Mouse (Mus musculus): Measurements from ENCODE around the gene Tfb1m. TPM values are rescaled to one million over a fixed set of nuclear protein-coding genes. Genes with fewer than 3 reads are reported as not detected.

Tfb1m gene
- polyA plus RNA-seq, 1 experiment from 2014 or later, result 13.2 TPM

GRCm38 (mm10) chr17:3487721-3488601, 69.6 kb downstream of the Tfb1m start:
- Histone ChIP-seq H3K9me3 (no peaks in the 10 kb centered on the region), H3K27ac (no peak overlapping the region), H3K36me3 (no peaks in the 10 kb centered on the region), H3K4me3 (replicated peaks) (no peak overlapping the region), H3K27me3 (no peaks in the 10 kb centered on the region), H3K4me2 (replicated peaks) (no peak overlapping the region), H3K9ac (replicated peaks) (no peak overlapping the region), H3K4me1 (replicated peaks) (no peaks in the 10 kb centered on the region)
- no peak for ATAC-seq
- 74% methylated on average over 12 of the region's 12 CpGs for whole genome bisulfite sequencing

- ATAC-seq, result no peak
- Histone ChIP-seq H3K27me3 (no peaks in the 10 kb centered on the region), H3K4me1 (replicated peaks) (no peaks in the 10 kb centered on the region), H3K9ac (replicated peaks) (no peak overlapping the region), H3K4me2 (replicated peaks) (no peak overlapping the region), H3K36me3 (no peaks in the 10 kb centered on the region), H3K4me3 (replicated peaks) (no peak overlapping the region), H3K27ac (no peak overlapping the region), H3K9me3 (no peaks in the 10 kb centered on the region)
- 94% methylated on average over 4 of the region's 4 CpGs for WGBS
Measured at GRCm38 (mm10) chr17:3487211-3487610, 70.4 kb downstream of the Tfb1m start.

GRCm38 (mm10) chr17:3485851-3486250, 71.7 kb downstream of the Tfb1m start:
- ATAC-seq, result no peak
- Histone ChIP-seq H3K27ac (no peak overlapping the region), H3K4me1 (replicated peaks) (no peaks in the 10 kb centered on the region), H3K4me2 (replicated peaks) (no peak overlapping the region), H3K27me3 (no peaks in the 10 kb centered on the region), H3K4me3 (replicated peaks) (no peak overlapping the region), H3K9me3 (no peaks in the 10 kb centered on the region), H3K36me3 (no peaks in the 10 kb centered on the region), H3K9ac (replicated peaks) (no peak overlapping the region)
- 70% methylated on average over 7 of the region's 7 CpGs for WGBS

- ATAC-seq, result no peak
- Histone ChIP-seq H3K27me3 (no peaks in the 10 kb centered on the region), H3K4me3 (replicated peaks) (no peak overlapping the region), H3K27ac (no peak overlapping the region), H3K36me3 (no peaks in the 10 kb centered on the region), H3K9ac (replicated peaks) (no peak overlapping the region), H3K4me1 (replicated peaks) (no peaks in the 10 kb centered on the region), H3K4me2 (replicated peaks) (no peak overlapping the region), H3K9me3 (no peaks in the 10 kb centered on the region)
- WGBS, result 89% methylated on average over 8 of the region's 8 CpGs
Measured at GRCm38 (mm10) chr17:3483091-3483490, 74.5 kb downstream of the Tfb1m start.

- no peaks in the 10 kb centered on the region for H3K4me1 ChIP-seq (replicated peaks)
- no peak overlapping the region for H3K4me3 ChIP-seq (replicated peaks)
- no peak for ATAC-seq
- 65% methylated on average over 7 of the region's 7 CpGs for WGBS
- no peak overlapping the region for H3K27ac ChIP-seq
- no peaks in the 10 kb centered on the region for H3K9me3 ChIP-seq
- H3K27me3 ChIP-seq, result no peaks in the 10 kb centered on the region
- no peak overlapping the region for H3K9ac ChIP-seq (replicated peaks)
- no peaks in the 10 kb centered on the region for H3K36me3 ChIP-seq
- H3K4me2 ChIP-seq (replicated peaks), result no peak overlapping the region
Measured at GRCm38 (mm10) chr17:3481576-3482575, 75.7 kb downstream of the Tfb1m start.

- Histone ChIP-seq H3K4me3 (replicated peaks) (no peak overlapping the region), H3K9ac (replicated peaks) (no peak overlapping the region), H3K27me3 (no peaks in the 10 kb centered on the region), H3K9me3 (no peaks in the 10 kb centered on the region), H3K4me2 (replicated peaks) (no peak overlapping the region), H3K36me3 (no peaks in the 10 kb centered on the region), H3K27ac (no peak overlapping the region), H3K4me1 (replicated peaks) (no peaks in the 10 kb centered on the region)
- 79% methylated on average over 2 of the region's 2 CpGs for WGBS
- ATAC-seq, result no peak
Measured at GRCm38 (mm10) chr17:3476546-3476945, 81.0 kb downstream of the Tfb1m start.

- Histone ChIP-seq H3K9me3 (no peaks in the 10 kb centered on the region), H3K4me2 (replicated peaks) (no peak overlapping the region), H3K36me3 (no peaks in the 10 kb centered on the region), H3K4me1 (replicated peaks) (peaks cover 6% of the 10 kb centered on the region; the same call in 1 of the 2 replicates), H3K4me3 (replicated peaks) (no peak overlapping the region), H3K9ac (replicated peaks) (no peak overlapping the region), H3K27me3 (no peaks in the 10 kb centered on the region), H3K27ac (no peak overlapping the region)
- WGBS, result 78% methylated on average over 6 of the region's 6 CpGs
- ATAC-seq, result no peak
Measured at GRCm38 (mm10) chr17:3472018-3472417, 85.6 kb downstream of the Tfb1m start.

Other genes with a start within 250 kb of the Tfb1m start
- gene Tiam2, start 231.2 kb downstream of the Tfb1m start, polyA plus RNA-seq (2015; fragmentation: Nextera tagmentation; extraction: Ambion mirVana), result 1.9 and 4.9 TPM in 2 replicates
- gene Cldn20, start 25.2 kb downstream of the Tfb1m start, polyA plus RNA-seq (2015; fragmentation: Nextera tagmentation; extraction: Ambion mirVana), result not detected in 2 replicates
- gene Nox3, start 138.5 kb upstream of the Tfb1m start, polyA plus RNA-seq (2015; fragmentation: Nextera tagmentation; extraction: Ambion mirVana), result not detected in 2 replicates